Mouse (Mus musculus): ENCODE measurements around the gene Abcc1.

- TF ChIP-seq CTCF (IDR thresholded peaks at IDR 0.05) (no peak), EP300 (IDR thresholded peaks at IDR 0.05) (no peak)
Observed at GRCm38 (mm10) chr16:14371367-14371766, 10.0 kb downstream of the Abcc1 start.
